Mouse (Mus musculus) ES-E14 (cell line): Measurements from ENCODE around the gene Map3k5. TPM values are rescaled to one million over a fixed set of nuclear protein-coding genes. Genes with fewer than 3 reads are reported as not detected.

ENCODE experiments used
- DNase-seq: peaks from one replicate; pipeline ENCODE4 v3.0.0-alpha.2; 2013; ENCODE audit warnings: low read depth, low spot score
- H3K27ac ChIP-seq: 2 replicates; pipeline ENCODE4 v1.5.1; 2012; ENCODE audit warnings: low read depth, mild to moderate bottlenecking, low read length, moderate library complexity, mixed read lengths; ENCODE audit not compliant: poor library complexity, insufficient read depth, severe bottlenecking
- H3K36me3 ChIP-seq: 2 replicates; pipeline ENCODE4 v1.6.1; 2012; ENCODE audit warnings: mild to moderate bottlenecking, low read length, moderate library complexity, mixed read lengths; ENCODE audit not compliant: control insufficient read depth, poor library complexity, insufficient read depth, severe bottlenecking
- H3K4me1 ChIP-seq, 2 experiments: fragments of 150-350 bp in 1 of 2; sonication (generic) in 1 of 2; 2 replicates each; pipeline ENCODE4 v1.6.1; 2012; ENCODE audit warnings: low read length in 2 of 2, mild to moderate bottlenecking in 1 of 2, mixed read lengths in 1 of 2; ENCODE audit not compliant: control insufficient read depth in 2 of 2, insufficient read depth in 2 of 2, poor library complexity in 1 of 2
- H3K4me3 ChIP-seq, 2 experiments: fragments of 150-350 bp in 1 of 2; sonication (generic) in 1 of 2; 2 replicates each; pipeline ENCODE4 v1.5.1; 2012; ENCODE audit warnings: low read length in 2 of 2, low read depth in 1 of 2, mild to moderate bottlenecking in 1 of 2, mixed read lengths in 1 of 2; ENCODE audit not compliant: insufficient read depth in 1 of 2, poor library complexity in 1 of 2, severe bottlenecking in 1 of 2
- H3K9ac ChIP-seq: 2 replicates; pipeline ENCODE4 v1.6.1; 2012; ENCODE audit warnings: low read depth, mild to moderate bottlenecking, low read length, mixed read lengths; ENCODE audit not compliant: poor library complexity, insufficient read depth, severe bottlenecking
- H3K9me3 ChIP-seq: fragments of 150-350 bp; sonication (generic); 2 replicates; pipeline ENCODE4 v1.6.1; 2012; ENCODE audit warnings: low read depth, mild to moderate bottlenecking, low read length; ENCODE audit not compliant: control insufficient read depth, insufficient read depth
- CHD2 ChIP-seq: IDR thresholded peaks from 2 replicates; pipeline ENCODE4 v1.6.1; 2014; ENCODE audit warnings: mild to moderate bottlenecking, low read depth, low read length, inconsistent platforms
- HCFC1 ChIP-seq: IDR thresholded peaks from 2 replicates; pipeline ENCODE4 v1.6.1; 2012; ENCODE audit warnings: low read length, inconsistent platforms, borderline replicate concordance; ENCODE audit not compliant: insufficient read depth
- MAFK ChIP-seq: IDR thresholded peaks from 2 replicates; pipeline ENCODE4 v1.6.1; 2014; ENCODE audit warnings: mild to moderate bottlenecking, low read depth, low read length, inconsistent platforms; ENCODE audit not compliant: insufficient read depth
- ZC3H11A ChIP-seq: IDR thresholded peaks from 2 replicates; pipeline ENCODE4 v1.6.1; 2012; ENCODE audit warnings: low read depth, mild to moderate bottlenecking, inconsistent platforms, low read length, borderline replicate concordance
- ZNF384 ChIP-seq: IDR thresholded peaks from 2 replicates; pipeline ENCODE4 v1.6.1; 2012; ENCODE audit warnings: low read depth, low read length, inconsistent platforms
- in situ Hi-C, 2 experiments: fragments of 600-800 bp; cut with MboI; formaldehyde crosslinking; loops; one replicate each; pipeline ENCODE4 v1.15.1; 2025; ENCODE audit warnings: low sequenced_read_pairs in 2 of 2, inconsistent platforms in 1 of 2; ENCODE audit not compliant: unreplicated experiment in 2 of 2
- total RNA-seq: library from RNA; depleted of rRNA; stranded (reverse); fragments of 300-350 nt; gene quantifications from 2 replicates; pipeline ENCODE4 v1.2.3, GENCODE M21; 2012

Map3k5 gene
- total RNA-seq, 1 experiment = 4.7 TPM

- Histone ChIP-seq H3K9me3 (no peaks in the 10 kb centered on the region), H3K9ac (no peak overlapping the region), H3K36me3 (no peaks in the 10 kb centered on the region; the same call in 1 of the 2 replicates), H3K4me3 (no peak overlapping the region), H3K4me1 (peaks cover 24 to 32% of the 10 kb centered on the region in 2 experiments), H3K27ac (no peak overlapping the region)
- DNase-seq = no peak
- TF ChIP-seq ZC3H11A (no peak), CHD2 (no peak)
- in situ Hi-C loops = no loop called here
These were observed 244.7 kb downstream of the Map3k5 start for GRCm38 (mm10) chr10:20178807-20179605.

GRCm38 (mm10) chr10:20181198-20181597 is 246.9 kb downstream of the Map3k5 start:
- Histone ChIP-seq H3K4me3 (no peak overlapping the region), H3K9me3 (no peaks in the 10 kb centered on the region), H3K9ac (peak overlapping the region; percentile 33; the same call in 1 of the 2 replicates), H3K4me1 (peaks cover 30 to 36% of the 10 kb centered on the region in 2 experiments), H3K27ac (no peak overlapping the region), H3K36me3 (no peaks in the 10 kb centered on the region)
- TF ChIP-seq CHD2 (no peak), ZC3H11A (no peak), MAFK (no peak), HCFC1 (no peak), ZNF384 (no peak)
- in situ Hi-C loops = no loop called here
- DNase-seq = no peak

- H3K27ac ChIP-seq = no peak overlapping the region
- in situ Hi-C loops = no loop called here
- H3K4me3 ChIP-seq = no peak overlapping the region
- no peak for DNase-seq
- no peaks in the 10 kb centered on the region for H3K36me3 ChIP-seq
- no peak overlapping the region for H3K9ac ChIP-seq
- TF ChIP-seq CHD2 = no peak
- H3K9me3 ChIP-seq = no peaks in the 10 kb centered on the region
- peaks cover 25 to 34% of the 10 kb centered on the region in 2 experiments for H3K4me1 ChIP-seq
These were observed 247.6 kb downstream of the Map3k5 start for GRCm38 (mm10) chr10:20181680-20182399.

GRCm38 (mm10) chr10:20184326-20184725 is 250.1 kb downstream of the Map3k5 start:
- Histone ChIP-seq H3K36me3 (no peaks in the 10 kb centered on the region), H3K4me1 (peaks cover 26 to 38% of the 10 kb centered on the region in 2 experiments), H3K27ac (no peak overlapping the region), H3K9ac (no peak overlapping the region), H3K9me3 (no peaks in the 10 kb centered on the region), H3K4me3 (no peak overlapping the region)
- no peak for DNase-seq
- TF ChIP-seq HCFC1 (no peak), ZNF384 (no peak), CHD2 (no peak), ZC3H11A (no peak), MAFK (no peak)
- in situ Hi-C loops = no loop called here

- in situ Hi-C loops = no loop called here
- Histone ChIP-seq H3K9me3 (no peaks in the 10 kb centered on the region), H3K4me1 (peaks cover 24 to 39% of the 10 kb centered on the region in 2 experiments), H3K27ac (no peak overlapping the region), H3K36me3 (no peaks in the 10 kb centered on the region), H3K9ac (no peak overlapping the region), H3K4me3 (no peak overlapping the region)
- DNase-seq = no peak
- TF ChIP-seq CHD2 = no peak
- no peak for TF ChIP-seq MAFK
- TF ChIP-seq ZNF384 = no peak
- no peak for TF ChIP-seq ZC3H11A
- TF ChIP-seq HCFC1 = no peak
These were observed 251.0 kb downstream of the Map3k5 start for GRCm38 (mm10) chr10:20185264-20185663.
